In the genomic region with DNA sequence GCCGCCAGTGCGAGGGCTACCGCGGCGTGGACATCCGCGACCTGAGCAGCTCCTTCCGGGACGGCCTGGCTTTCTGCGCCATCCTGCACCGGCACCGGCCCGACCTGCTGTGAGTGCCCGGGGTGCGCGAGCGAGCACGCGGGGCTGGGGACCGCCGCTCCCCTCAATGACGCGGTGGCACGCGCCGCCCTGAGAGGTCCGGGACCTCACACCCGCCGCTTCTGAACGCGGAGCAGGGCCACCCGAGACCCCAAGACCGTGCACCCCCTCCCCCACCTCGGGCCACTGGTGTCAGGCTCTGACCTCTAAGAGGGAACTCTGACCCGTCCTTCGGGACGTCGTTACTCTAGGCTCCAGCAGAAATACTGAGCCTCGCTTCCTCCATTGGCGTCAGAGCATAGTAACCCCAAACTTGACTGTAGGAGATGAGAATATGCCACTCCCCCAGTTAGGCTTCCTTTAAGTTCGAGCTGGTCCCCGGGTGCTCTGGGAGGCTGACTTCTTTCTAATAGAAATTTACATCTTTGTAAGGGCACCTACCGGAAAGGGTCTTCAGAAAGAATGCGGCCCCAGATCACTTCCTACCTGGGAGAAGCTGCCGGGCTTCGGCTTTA, we compare ENCODE assay signal across 1 mouse cellular context.
TF ChIP-seq lines count a peak whose summit lies in the region.

No protein-coding gene starts in this region.

TF ChIP-seq in MEL, 35 proteins besides CTCF, POLR2A, EP300 and RAD21:
- no peak for TF ChIP-seq MAFK (IDR thresholded peaks at IDR 0.05; ENCODE audit: borderline replicate concordance, low read depth, low read length)
- peak; percentile 63; the same call in 1 of the 2 replicates for TF ChIP-seq SIN3A (IDR thresholded peaks at IDR 0.05; ENCODE audit: low read length)
- TF ChIP-seq BHLHE40 (IDR thresholded peaks at IDR 0.05; ENCODE audit: borderline replicate concordance, low read depth, low read length) = peak; percentile 16; the same call in 1 of the 2 replicates
- TF ChIP-seq NELFE (IDR thresholded peaks at IDR 0.05; ENCODE audit: low read depth, low read length) = peak; percentile 16; the same call in 1 of the 2 replicates
- no peak for TF ChIP-seq TBP (IDR thresholded peaks at IDR 0.05; ENCODE audit: low read depth, low read length)
- no peak for TF ChIP-seq JUND (IDR thresholded peaks at IDR 0.05; ENCODE audit: low read depth, low read length)
- TF ChIP-seq ELF1 (IDR thresholded peaks at IDR 0.05; ENCODE audit: low read depth, low read length) = 0 out of 2 replicates have a peak, but pooled peaks have one; percentile 20
- TF ChIP-seq MXI1 (IDR thresholded peaks at IDR 0.05; ENCODE audit: low read depth, low read length) = peak; percentile 85
